Mouse (Mus musculus) lung, adult 2 months (tissue): ENCODE data around the gene BC005624. TPM values are rescaled to one million over a fixed set of nuclear protein-coding genes. Genes with fewer than 3 reads are reported as not detected.

ENCODE experiments used
- DNase-seq: peaks from one replicate; pipeline ENCODE4 v3.0.0; 2022
- H3K4me1 ChIP-seq: fragments of 200-500 bp; 2 replicates; pipeline ENCODE4 v1.6.1; 2011; ENCODE audit warnings: low read length; ENCODE audit not compliant: control insufficient read depth, insufficient read depth
- H3K4me3 ChIP-seq: fragments of 200-500 bp; replicated peaks from 2 replicates; pipeline ENCODE3; 2011; ENCODE audit warnings: low read depth, mild to moderate bottlenecking, control low read depth, low read length; ENCODE audit errors: extremely low read depth
- CTCF ChIP-seq: fragments of 200-500 bp; IDR thresholded peaks from 2 replicates; pipeline ENCODE4 v1.5.1; 2011; ENCODE audit warnings: mild to moderate bottlenecking, low read length, control low read depth; ENCODE audit not compliant: insufficient read depth
- POLR2A ChIP-seq: fragments of 200-500 bp; IDR thresholded peaks from 2 replicates; pipeline ENCODE4 v1.6.1; 2011; ENCODE audit warnings: low read depth, mild to moderate bottlenecking, control low read depth, low read length, borderline replicate concordance; ENCODE audit errors: extremely low read depth
- WGBS: fragments of 180-500 bp; shearing (Covaris S2); methylation state at CpG from one replicate; pipeline ENCODE4 v1.1.7; 2018; 5-methylcytosine and 5-hydroxymethylcytosine counted together
- polyA plus RNA-seq: library from polyadenylated mRNA; depleted of rRNA; stranded (reverse); fragments of >200 nt; gene quantifications from 2 replicates; pipeline ENCODE4 v1.2.3, GENCODE M21; 2012

The BC005624 gene
- polyA plus RNA-seq, 1 experiment, result 33.2 TPM

- peak; percentile 26; the same call in 1 of the 2 replicates for TF ChIP-seq POLR2A
- TF ChIP-seq CTCF, result no peak
- Histone ChIP-seq H3K4me3 (no peak overlapping the region), H3K4me1 (peaks cover 7% of the 10 kb centered on the region)
- WGBS, result 30% methylated on average over 17 of the region's 17 CpGs
- peak; percentile 74 for DNase-seq
These were observed 3.4 kb upstream of the BC005624 start for GRCm38 (mm10) chr2:30985111-30986020.

- TF ChIP-seq CTCF (no peak), POLR2A (no peak)
- peaks cover 7% of the 10 kb centered on the region for H3K4me1 ChIP-seq
- no peak overlapping the region for H3K4me3 ChIP-seq
- 38% methylated on average over 7 of the region's 7 CpGs for WGBS
- DNase-seq, result no peak
These were observed 1.0 kb upstream of the BC005624 start for GRCm38 (mm10) chr2:30983024-30983423.

GRCm38 (mm10) chr2:30967352-30968327, 14.4 kb downstream of the BC005624 start, which contains the start of gene Tor1a:
Gene Tor1a, minus strand, starts transcription at chr2:30967933.
- H3K4me3 ChIP-seq, result peak within 1 kb of the TSS; percentile 94
- no peak for TF ChIP-seq CTCF
- TF ChIP-seq POLR2A, result peak; percentile 83
- 2% methylated on average over 53 of the region's 59 CpGs for WGBS
- H3K4me1 ChIP-seq, result peaks cover 10% of the 10 kb centered on the region; the same call in 1 of the 2 replicates
- DNase-seq, result peak; percentile 86

GRCm38 (mm10) chr2:30966826-30967225, 15.2 kb downstream of the BC005624 start:
- Histone ChIP-seq H3K4me3 (peak overlapping the region; percentile 94), H3K4me1 (peaks cover 10% of the 10 kb centered on the region; the same call in 1 of the 2 replicates)
- TF ChIP-seq CTCF (no peak), POLR2A (no peak)
- 14% methylated on average over 16 of the region's 16 CpGs for WGBS
- no peak for DNase-seq

GRCm38 (mm10) chr2:30965627-30966026, 16.4 kb downstream of the BC005624 start:
- TF ChIP-seq CTCF (no peak), POLR2A (no peak)
- Histone ChIP-seq H3K4me3 (no peak overlapping the region), H3K4me1 (peaks cover 10% of the 10 kb centered on the region; the same call in 1 of the 2 replicates)
- 85% methylated on average over 8 of the region's 8 CpGs for WGBS
- no peak for DNase-seq

GRCm38 (mm10) chr2:30962570-30963254, 19.3 kb downstream of the BC005624 start:
- 80% methylated on average over 11 of the region's 11 CpGs for WGBS
- Histone ChIP-seq H3K4me1 (peaks cover 10% of the 10 kb centered on the region; the same call in 1 of the 2 replicates), H3K4me3 (no peak overlapping the region)
- DNase-seq, result no peak
- TF ChIP-seq POLR2A (no peak), CTCF (no peak)

GRCm38 (mm10) chr2:30959856-30960255, 22.1 kb downstream of the BC005624 start:
- no peak overlapping the region for H3K4me3 ChIP-seq
- DNase-seq, result no peak
- TF ChIP-seq CTCF, result no peak
- no peak for TF ChIP-seq POLR2A
- whole genome bisulfite sequencing, result 50% methylated on average over 5 of the region's 5 CpGs
- 0 out of 2 replicates have a peak, but pooled peaks cover 2% of the 10 kb centered on the region for H3K4me1 ChIP-seq

GRCm38 (mm10) chr2:30958726-30959125, 23.3 kb downstream of the BC005624 start:
- no peak for DNase-seq
- WGBS, result 82% methylated on average over 14 of the region's 14 CpGs
- TF ChIP-seq POLR2A (no peak), CTCF (no peak)
- Histone ChIP-seq H3K4me3 (no peak overlapping the region), H3K4me1 (peaks cover 4% of the 10 kb centered on the region)

- 80% methylated on average over 4 of the region's 4 CpGs for WGBS
- TF ChIP-seq CTCF (no peak), POLR2A (no peak)
These were observed 24.5 kb downstream of the BC005624 start for GRCm38 (mm10) chr2:30957511-30957910.

More at GRCm38 (mm10) chr2:30957511-30957910, 24.5 kb downstream of the BC005624 start:
- DNase-seq, result no peak
- Histone ChIP-seq H3K4me1 (peaks cover 7% of the 10 kb centered on the region), H3K4me3 (no peak overlapping the region)
